Mouse (Mus musculus) hindbrain, embryonic 14.5 days (tissue): Measurements from ENCODE around the gene Krtap7-1. TPM values are rescaled to one million over a fixed set of nuclear protein-coding genes. Genes with fewer than 3 reads are reported as not detected.

Experiments used
- polyA plus RNA-seq: library from polyadenylated mRNA; unstranded; fragments of >200 nt; fragmentation: Nextera tagmentation; extraction: Ambion mirVana; gene quantifications from 2 replicates; pipeline ENCODE4 v1.2.1, GENCODE M21; 2014

The Krtap7-1 gene
- polyA plus RNA-seq, 1 experiment from 2014 or later, result not detected

Other genes with a start within 250 kb of the Krtap7-1 start
- not detected in 2 replicates for gene Krtap21-1, start 104.5 kb downstream of the Krtap7-1 start, polyA plus RNA-seq
- gene Krtap6-2, start 88.2 kb downstream of the Krtap7-1 start, polyA plus RNA-seq, result not detected in 2 replicates
- gene Krtap8-1, start 20.4 kb downstream of the Krtap7-1 start, polyA plus RNA-seq, result not detected in 2 replicates
- not detected in 2 replicates for gene Krtap11-1, start 62.9 kb upstream of the Krtap7-1 start, polyA plus RNA-seq